18 mouse cellular contexts compared by ENCODE assay signal in the genomic region with DNA sequence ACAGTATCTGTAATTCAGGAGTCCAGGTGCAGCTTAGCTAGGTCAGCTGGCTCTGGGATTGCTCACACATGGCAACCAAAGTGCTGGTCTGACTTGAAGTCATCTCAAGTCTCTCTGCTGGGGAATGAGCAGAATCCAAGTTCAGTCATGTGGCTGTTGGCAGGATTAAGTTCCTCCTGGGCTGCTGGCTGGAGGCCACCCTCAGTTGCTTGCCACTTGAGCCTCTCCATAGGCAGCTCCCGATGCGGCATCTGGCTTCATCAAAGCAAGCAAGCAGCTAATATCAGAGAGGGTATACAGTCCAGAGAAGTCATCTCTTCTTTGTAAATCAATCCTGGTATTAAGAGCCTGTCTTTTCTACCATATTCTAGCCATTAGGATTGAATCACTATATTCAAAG.
DNase-seq lines count a peak whose midpoint lies in the region; ATAC-seq and TF ChIP-seq lines count a peak whose summit lies in the region.
"Had no signal": no experiment of that assay in that cellular context is flagged by ENCODE, and none has a peak within 500 bp of the region (broad histone marks: within the 10 kb centered on the region; RNA-seq: fewer than 3 reads in every experiment).

No protein-coding gene starts in this region.

- no peak overlapping the region for H3K27ac ChIP-seq in embryonic facial prominence, embryonic 14.5 days (replicated peaks; ENCODE audit: low read depth, low read length)
- no peak overlapping the region for H3K27ac ChIP-seq in embryonic facial prominence, embryonic 10.5 days (replicated peaks)
- H3K27ac ChIP-seq in forebrain, embryonic 10.5 days: no peak overlapping the region
- H3K27ac ChIP-seq: forebrain, embryonic 13.5 days; limb, embryonic 13.5 days; liver, embryonic 15.5 days; neural tube, embryonic 15.5 days; stomach, postnatal 0 days had no signal

- H3K36me3 ChIP-seq in embryonic facial prominence, embryonic 14.5 days (ENCODE audit: control insufficient read depth, insufficient read depth, low read length): no peaks in the 10 kb centered on the region
- H3K36me3 ChIP-seq in embryonic facial prominence, embryonic 10.5 days (replicated peaks): no peaks in the 10 kb centered on the region
- H3K36me3 ChIP-seq in myocyte (ENCODE audit: control insufficient read depth, insufficient read depth): no peaks in the 10 kb centered on the region
- H3K36me3 ChIP-seq in forebrain, embryonic 10.5 days (replicated peaks): no peaks in the 10 kb centered on the region
- H3K36me3 ChIP-seq: limb, embryonic 13.5 days; liver, embryonic 15.5 days; neural tube, embryonic 15.5 days had no signal

- no peaks in the 10 kb centered on the region for H3K27me3 ChIP-seq in embryonic facial prominence, embryonic 14.5 days (replicated peaks; ENCODE audit: control insufficient read depth, insufficient read depth, low read length)
- no peaks in the 10 kb centered on the region for H3K27me3 ChIP-seq in embryonic facial prominence, embryonic 10.5 days (replicated peaks; ENCODE audit: low read depth, poor library complexity, severe bottlenecking)
- H3K27me3 ChIP-seq in myocyte (ENCODE audit: control insufficient read depth, insufficient read depth, insufficient read length): no peaks in the 10 kb centered on the region
- peaks cover 19% of the 10 kb centered on the region for H3K27me3 ChIP-seq in forebrain, embryonic 10.5 days (ENCODE audit: poor library complexity, severe bottlenecking)
- H3K27me3 ChIP-seq: forebrain, embryonic 13.5 days; limb, embryonic 13.5 days; liver, embryonic 15.5 days; neural tube, embryonic 15.5 days had no signal

- no peak overlapping the region for H3K4me3 ChIP-seq in embryonic facial prominence, embryonic 14.5 days (ENCODE audit: low read depth, low read length)
- H3K4me3 ChIP-seq in embryonic facial prominence, embryonic 10.5 days: no peak overlapping the region
- H3K4me3 ChIP-seq in myocyte: no peak overlapping the region
- no peak overlapping the region for H3K4me3 ChIP-seq in forebrain, embryonic 10.5 days
- H3K4me3 ChIP-seq: forebrain, embryonic 13.5 days; limb, embryonic 13.5 days; liver, embryonic 15.5 days; neural tube, embryonic 15.5 days had no signal

- no peak overlapping the region for H3K4me2 ChIP-seq in embryonic facial prominence, embryonic 14.5 days (ENCODE audit: low read depth, low read length)
- no peak overlapping the region for H3K4me2 ChIP-seq in myocyte (ENCODE audit: low read depth)
- H3K4me2 ChIP-seq: forebrain, embryonic 13.5 days; limb, embryonic 13.5 days; liver, embryonic 15.5 days; neural tube, embryonic 15.5 days had no signal

- no peaks in the 10 kb centered on the region for H3K79me2 ChIP-seq in myocyte (ENCODE audit: control insufficient read depth, insufficient read depth)

- DNase-seq in embryonic facial prominence, embryonic 14.5 days (ENCODE audit: low spot score): peak; percentile 27
- no peak for DNase-seq in embryonic facial prominence, embryonic 10.5 days (ENCODE audit: low spot score)
- DNase-seq in left cerebral cortex, postnatal 4 days: peak; percentile 92
- no peak for DNase-seq in left cerebral cortex, postnatal 25 days (ENCODE audit: low spot score in 2 of 2)
- peak; percentile 46 to 68 for DNase-seq in cerebellum, postnatal 25 days
- DNase-seq in forebrain, embryonic 10.5 days (ENCODE audit: extremely low spot score, low spot score): no peak
- no peak for DNase-seq in embryo, embryonic 10 days (ENCODE audit: low spot score)
- DNase-seq: heart, postnatal 10 days; kidney, postnatal 14 days; layer of hippocampus, postnatal 36 days; lung, postnatal 10 days had no signal

- intact Hi-C loops in left cerebral cortex, postnatal 4 days (cut with DNase I): no loop called here
- intact Hi-C loops in left cerebral cortex, postnatal 25 days (cut with DNase I): no loop called here

- H3K9me3 ChIP-seq in embryonic facial prominence, embryonic 14.5 days (ENCODE audit: control insufficient read depth, low read length): no peaks in the 10 kb centered on the region
- no peaks in the 10 kb centered on the region for H3K9me3 ChIP-seq in embryonic facial prominence, embryonic 10.5 days
- H3K9me3 ChIP-seq in forebrain, embryonic 10.5 days: no peaks in the 10 kb centered on the region
- H3K9me3 ChIP-seq: forebrain, embryonic 13.5 days; limb, embryonic 13.5 days; liver, embryonic 15.5 days; neural tube, embryonic 15.5 days had no signal

- ATAC-seq in embryonic facial prominence, embryonic 14.5 days (ENCODE audit: low read depth): no peak
- ATAC-seq: forebrain, embryonic 13.5 days; inflammation-experienced regulatory T-cells, adult 6 months had no signal

- no peak overlapping the region for H3ac ChIP-seq in myocyte (ENCODE audit: control insufficient read depth, insufficient read length)

- no peaks in the 10 kb centered on the region for H3K4me1 ChIP-seq in embryonic facial prominence, embryonic 14.5 days (ENCODE audit: control insufficient read depth, insufficient read depth, low read length)
- no peaks in the 10 kb centered on the region; the same call in 1 of the 2 replicates for H3K4me1 ChIP-seq in embryonic facial prominence, embryonic 10.5 days
- H3K4me1 ChIP-seq in forebrain, embryonic 10.5 days: peaks cover 20% of the 10 kb centered on the region
- H3K4me1 ChIP-seq: limb, embryonic 13.5 days; liver, embryonic 15.5 days had no signal

- no peak for TF ChIP-seq POLR2A in myocyte (IDR thresholded peaks at IDR 0.05; ENCODE audit: insufficient read length, low read depth)

- no peak overlapping the region for H3K9ac ChIP-seq in embryonic facial prominence, embryonic 14.5 days (ENCODE audit: low read depth, low read length)
- H3K9ac ChIP-seq: forebrain, embryonic 13.5 days; limb, embryonic 13.5 days; liver, embryonic 15.5 days; neural tube, embryonic 15.5 days had no signal

- 67% methylated on average over 2 of the region's 2 CpGs for WGBS in embryonic facial prominence, embryonic 14.5 days
- WGBS in embryonic facial prominence, embryonic 10.5 days: 88% methylated on average over 2 of the region's 2 CpGs
- WGBS in forebrain, embryonic 10.5 days: 78% methylated on average over 2 of the region's 2 CpGs

TF ChIP-seq in myocyte, 11 proteins besides CTCF, POLR2A, EP300 and RAD21:
- peak; percentile 15 for TF ChIP-seq USF1 (IDR thresholded peaks at IDR 0.05; ENCODE audit: low read depth)
- no peak for TF ChIP-seq TCF12 (IDR thresholded peaks at IDR 0.05; ENCODE audit: insufficient read depth, poor library complexity, severe bottlenecking)
- TF ChIP-seq TCF3 (IDR thresholded peaks at IDR 0.05; ENCODE audit: insufficient read length, low read depth): no peak
- no peak for TF ChIP-seq POLR2AphosphoS2 (IDR thresholded peaks at IDR 0.05; ENCODE audit: insufficient read length, low read depth)
- TF ChIP-seq SRF (IDR thresholded peaks at IDR 0.05; ENCODE audit: control insufficient read depth, insufficient read length, low read depth): no peak
- TF ChIP-seq REST (IDR thresholded peaks at IDR 0.05; ENCODE audit: insufficient read depth, insufficient read length): no peak

Comparison
In these comparisons a context has a peak if more than half of its experiments do, and no peak if none do; other contexts are left out.
1. DNase-seq: peak in embryonic facial prominence, embryonic 14.5 days (single experiment), left cerebral cortex, postnatal 4 days (single experiment) and cerebellum, postnatal 25 days (2 of 2); none in embryonic facial prominence, embryonic 10.5 days (single experiment), left cerebral cortex, postnatal 25 days (0 of 2), forebrain, embryonic 10.5 days (single experiment) and embryo, embryonic 10 days (single experiment).